In the genomic region with DNA sequence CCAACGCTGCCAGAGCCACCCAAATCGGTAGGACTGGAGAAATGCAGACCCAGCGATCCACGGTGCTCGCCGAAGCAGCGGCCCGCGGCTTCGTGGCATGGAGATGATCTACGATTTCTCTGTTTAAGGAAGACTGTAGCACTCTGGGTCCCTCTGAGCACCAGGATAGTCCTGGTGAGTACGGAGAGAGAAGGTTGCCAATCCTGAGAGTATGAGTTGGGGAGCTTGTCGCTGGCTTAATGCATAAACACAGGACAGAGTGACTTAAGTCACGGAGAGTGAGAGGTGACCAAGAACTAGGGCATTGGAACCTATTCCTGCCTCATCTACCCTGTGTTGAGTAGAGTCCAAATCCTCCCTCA, we compare ENCODE assay signal across 8 mouse cellular contexts. TPM values are rescaled to one million over a fixed set of nuclear protein-coding genes. Genes with fewer than 3 reads are reported as not detected.
DNase-seq lines count a peak whose midpoint lies in the region; ATAC-seq and TF ChIP-seq lines count a peak whose summit lies in the region.

No protein-coding gene starts in this region.

- H3K9me3 ChIP-seq in liver, embryonic 13.5 days (replicated peaks): no peaks in the 10 kb centered on the region

- no peaks in the 10 kb centered on the region for H3K27me3 ChIP-seq in testis, adult 2 months (ENCODE audit: control insufficient read depth, insufficient read depth, low read length)
- H3K27me3 ChIP-seq in liver, embryonic 13.5 days: peaks cover 20% of the 10 kb centered on the region

- peak overlapping the region; percentile 98 for H3K4me3 ChIP-seq in gastrocnemius, adult 2 months
- H3K4me3 ChIP-seq in testis, adult 2 months (ENCODE audit: control insufficient read depth, low read depth, low read length): peak overlapping the region; percentile 92
- H3K4me3 ChIP-seq in liver, embryonic 13.5 days (replicated peaks): peak overlapping the region; percentile 68

- ATAC-seq in liver, embryonic 13.5 days (ENCODE audit: low read depth): no peak

- peak overlapping the region; percentile 92 for H3K27ac ChIP-seq in gastrocnemius, adult 2 months
- peak overlapping the region; percentile 76 for H3K27ac ChIP-seq in testis, adult 2 months (ENCODE audit: control insufficient read depth, insufficient read depth, low read depth, low read length)
- H3K27ac ChIP-seq in liver, embryonic 13.5 days: peak overlapping the region; percentile 45; the same call in 1 of the 2 replicates

- intact Hi-C loops in gastrocnemius, adult 2 months (cut with DNase I): no loop called here
- intact Hi-C loops in gastrocnemius, postnatal 36 days (cut with DNase I): no loop called here

- WGBS in liver, embryonic 13.5 days (ENCODE audit: insufficient replicate concordance): 7% methylated on average over 14 of the region's 14 CpGs

- DNase-seq in gastrocnemius, adult 2 months: no peak
- no peak for DNase-seq in gastrocnemius, postnatal 36 days
- DNase-seq in testis, postnatal 10 days (ENCODE audit: low spot score): no peak
- DNase-seq in liver, embryonic 13.5 days: no peak
- DNase-seq in ovary, postnatal 14 days (ENCODE audit: low spot score): no peak
- DNase-seq in right cerebral cortex, postnatal 4 days: no peak
- DNase-seq in ovary, postnatal 10 days (ENCODE audit: low spot score): no peak

- no peak for TF ChIP-seq POLR2A in testis, adult 2 months (IDR thresholded peaks at IDR 0.05; ENCODE audit: control insufficient read depth, low read depth, low read length)

- peaks cover 3% of the 10 kb centered on the region; the same call in 1 of the 2 replicates for H3K36me3 ChIP-seq in testis, adult 2 months (ENCODE audit: control insufficient read depth, insufficient read depth, low read length)
- H3K36me3 ChIP-seq in liver, embryonic 13.5 days: peaks cover 27% of the 10 kb centered on the region

- H3K4me1 ChIP-seq in testis, adult 2 months (ENCODE audit: control insufficient read depth, insufficient read depth, low read length): peaks cover 22% of the 10 kb centered on the region
- H3K4me1 ChIP-seq in liver, embryonic 13.5 days (replicated peaks): peaks cover 21% of the 10 kb centered on the region

- TF ChIP-seq CTCF in gastrocnemius, adult 2 months (IDR thresholded peaks at IDR 0.05): no peak
- TF ChIP-seq CTCF in testis, adult 2 months (IDR thresholded peaks at IDR 0.05; ENCODE audit: control insufficient read depth, insufficient read depth, insufficient replicate concordance, low read depth, low read length): no peak

- peak overlapping the region; percentile 78 for H3K9ac ChIP-seq in liver, embryonic 13.5 days

- H3K4me2 ChIP-seq in liver, embryonic 13.5 days: peak overlapping the region; percentile 86

RNA-seq across cellular contexts. Expression of a gene that starts 19.9 kb away (rescaled TPM):
- total RNA-seq in gastrocnemius, adult 2 months (2021): 10 to 100 TPM; 13.7 to 19.3 TPM
- total RNA-seq in gastrocnemius, postnatal 36 days (2021): 10 to 100 TPM; 14.8 to 17.1 TPM
- 75.9 and 80.8 TPM in 2 replicates for polyA plus RNA-seq in testis, adult 2 months (2012; rRNA removed)
- polyA plus RNA-seq in liver, embryonic 13.5 days (2015; fragmentation: Nextera tagmentation; extraction: Ambion mirVana): 4.6 and 5.6 TPM in 2 replicates

RNA-seq across cellular contexts. Expression of a gene that starts 34.4 kb away (rescaled TPM):
- total RNA-seq in gastrocnemius, adult 2 months (2021): 1 to 10 TPM; 2.2 to 2.3 TPM
- 1 to 10 TPM; 1.8 to 2.8 TPM for total RNA-seq in gastrocnemius, postnatal 36 days (2021)
- 1.1 and 1.4 TPM in 2 replicates for polyA plus RNA-seq in testis, adult 2 months (2012; rRNA removed)
- polyA plus RNA-seq in liver, embryonic 13.5 days (2015; fragmentation: Nextera tagmentation; extraction: Ambion mirVana): 1.1 and 1.8 TPM in 2 replicates

RNA-seq across cellular contexts. Expression of a gene that starts 34.7 kb away (rescaled TPM):
- under 1 TPM; 0.14 to 0.15 TPM for total RNA-seq in gastrocnemius, adult 2 months (2021)
- under 1 TPM in 1 of 2 experiments, not detected in 1; 0.10 TPM for total RNA-seq in gastrocnemius, postnatal 36 days (2021)
- 0.09 and 0.11 TPM in 2 replicates for polyA plus RNA-seq in testis, adult 2 months (2012; rRNA removed)
- 0.27 and 0.46 TPM in 2 replicates for polyA plus RNA-seq in liver, embryonic 13.5 days (2015; fragmentation: Nextera tagmentation; extraction: Ambion mirVana)

RNA-seq across cellular contexts. Expression of a gene that starts 55.7 kb away (rescaled TPM):
- 10 to 100 TPM; 18.6 to 30.4 TPM for total RNA-seq in gastrocnemius, adult 2 months (2021)
- 10 to 100 TPM; 19.5 to 20.5 TPM for total RNA-seq in gastrocnemius, postnatal 36 days (2021)
- 22.6 and 25.8 TPM in 2 replicates for polyA plus RNA-seq in testis, adult 2 months (2012; rRNA removed)
- 26.8 and 31.0 TPM in 2 replicates for polyA plus RNA-seq in liver, embryonic 13.5 days (2015; fragmentation: Nextera tagmentation; extraction: Ambion mirVana)

RNA-seq across cellular contexts. Expression of a gene that starts 56.8 kb away (rescaled TPM):
- 10 to 100 TPM in 1 of 2 experiments, 1 to 10 TPM in 1; 7.2 to 10.2 TPM for total RNA-seq in gastrocnemius, adult 2 months (2021)
- total RNA-seq in gastrocnemius, postnatal 36 days (2021): 1 to 10 TPM; 6.9 to 8.2 TPM
- polyA plus RNA-seq in testis, adult 2 months (2012; rRNA removed): 2.8 and 3.0 TPM in 2 replicates
- polyA plus RNA-seq in liver, embryonic 13.5 days (2015; fragmentation: Nextera tagmentation; extraction: Ambion mirVana): 5.2 and 5.3 TPM in 2 replicates
